Mouse (Mus musculus) midbrain, embryonic 10.5 days (tissue): Measurements from ENCODE around the gene Dnal1. TPM values are rescaled to one million over a fixed set of nuclear protein-coding genes. Genes with fewer than 3 reads are reported as not detected.
"Not testable (repeated sequence)": the region's sequence is repeated elsewhere in the genome, so short reads cannot be mapped to it uniquely, and the experiment has no call there.

Source experiments
- DNase-seq: peaks from one replicate; pipeline ENCODE4 v3.0.0-alpha.2; 2017; ENCODE audit warnings: low spot score
- H3K27ac ChIP-seq: fragments of 300-500 bp; sonication (generic); replicated peaks from 2 replicates; pipeline ENCODE4 v1.5.1; 2016; ENCODE audit warnings: mild to moderate bottlenecking
- H3K27me3 ChIP-seq: fragments of 300-500 bp; sonication (generic); 2 replicates; pipeline ENCODE4 v1.6.1; 2016; ENCODE audit warnings: low read depth, mild to moderate bottlenecking; ENCODE audit not compliant: poor library complexity, severe bottlenecking
- H3K36me3 ChIP-seq: fragments of 300-500 bp; sonication (generic); 2 replicates; pipeline ENCODE4 v1.6.1; 2016; ENCODE audit warnings: mild to moderate bottlenecking, moderate library complexity
- H3K4me1 ChIP-seq: fragments of 300-500 bp; sonication (generic); 2 replicates; pipeline ENCODE4 v1.6.1; 2016
- H3K4me3 ChIP-seq: fragments of 300-500 bp; sonication (generic); 2 replicates; pipeline ENCODE4 v1.5.1; 2016; ENCODE audit warnings: mild to moderate bottlenecking, moderate library complexity
- H3K9me3 ChIP-seq: fragments of 300-500 bp; sonication (generic); replicated peaks from 2 replicates; pipeline ENCODE4 v1.6.1; 2016; ENCODE audit warnings: mild to moderate bottlenecking
- WGBS: fragments of 180-500 bp; shearing (Covaris S2); methylation state at CpG from one replicate; pipeline ENCODE4 v1.1.7; 2016; 5-methylcytosine and 5-hydroxymethylcytosine counted together
- polyA plus RNA-seq: library from polyadenylated mRNA; unstranded; fragments of >200 nt; fragmentation: Nextera tagmentation; extraction: Ambion mirVana; gene quantifications from 2 replicates; pipeline ENCODE4 v1.2.1, GENCODE M21; 2016

Gene Dnal1
- polyA plus RNA-seq, 1 experiment from 2014 or later = 3.6 TPM

- Histone ChIP-seq H3K27me3 (peaks cover 24% of the 10 kb centered on the region), H3K27ac (peak within 1 kb of the TSS; percentile 82), H3K4me3 (peak within 1 kb of the TSS; percentile 63)
- WGBS = under 1% methylated on average over 80 of the region's 80 CpGs
- not testable (repeated sequence) for H3K4me1 ChIP-seq, H3K9me3 ChIP-seq, H3K36me3 ChIP-seq
- DNase-seq = peak; percentile 65
These were observed 13.3 kb upstream of the Dnal1 start, which contains the start of gene Acot6 for GRCm38 (mm10) chr12:84100604-84101492. Acot6 (plus strand) TSS chr12:84100654.

GRCm38 (mm10) chr12:84101493-84101845 is 12.7 kb upstream of the Dnal1 start:
- no peak overlapping the region; the same call in 1 of the 2 replicates for H3K27ac ChIP-seq

GRCm38 (mm10) chr12:84107012-84107411 is 7.2 kb upstream of the Dnal1 start:
- no peak for DNase-seq

More at GRCm38 (mm10) chr12:84101493-84101845, 12.7 kb upstream of the Dnal1 start:
- Histone ChIP-seq H3K4me3 (peak overlapping the region; percentile 63), H3K27me3 (peaks cover 24% of the 10 kb centered on the region), H3K9me3 (no peaks in the 10 kb centered on the region), H3K36me3 (no peaks in the 10 kb centered on the region), H3K4me1 (peaks cover 9% of the 10 kb centered on the region)
- 65% methylated on average over 2 of the region's 2 CpGs for WGBS
- DNase-seq = no peak

GRCm38 (mm10) chr12:84107692-84108091 is 6.5 kb upstream of the Dnal1 start:
- DNase-seq = no peak
- Histone ChIP-seq H3K4me1 (no peaks in the 10 kb centered on the region), H3K4me3 (no peak overlapping the region), H3K27ac (no peak overlapping the region), H3K36me3 (no peaks in the 10 kb centered on the region), H3K27me3 (no peaks in the 10 kb centered on the region), H3K9me3 (no peaks in the 10 kb centered on the region)
- 83% methylated on average over 1 of the region's 1 CpGs for WGBS

More at GRCm38 (mm10) chr12:84107012-84107411, 7.2 kb upstream of the Dnal1 start:
- Histone ChIP-seq H3K36me3 (no peaks in the 10 kb centered on the region), H3K4me1 (no peaks in the 10 kb centered on the region), H3K4me3 (no peak overlapping the region), H3K27ac (no peak overlapping the region), H3K27me3 (peaks cover 5% of the 10 kb centered on the region), H3K9me3 (no peaks in the 10 kb centered on the region)
- WGBS = 79% methylated on average over 3 of the region's 3 CpGs

- H3K4me1 ChIP-seq = peaks cover 6% of the 10 kb centered on the region
- H3K9me3 ChIP-seq = no peaks in the 10 kb centered on the region
- 72% methylated on average over 1 of the region's 1 CpGs for WGBS
- no peak overlapping the region for H3K27ac ChIP-seq
- H3K36me3 ChIP-seq = no peaks in the 10 kb centered on the region
- no peaks in the 10 kb centered on the region for H3K27me3 ChIP-seq
- no peak overlapping the region for H3K4me3 ChIP-seq
- no peak for DNase-seq
These were observed 4.2 kb upstream of the Dnal1 start for GRCm38 (mm10) chr12:84109924-84110323.

- Histone ChIP-seq H3K36me3 (no peaks in the 10 kb centered on the region), H3K9me3 (no peaks in the 10 kb centered on the region), H3K4me3 (no peak overlapping the region), H3K27me3 (no peaks in the 10 kb centered on the region), H3K27ac (no peak overlapping the region), H3K4me1 (peaks cover 13% of the 10 kb centered on the region)
- 93% methylated on average over 4 of the region's 4 CpGs for WGBS
- DNase-seq = no peak
These were observed 3.4 kb upstream of the Dnal1 start for GRCm38 (mm10) chr12:84110814-84111213.

- H3K4me1 ChIP-seq = peaks cover 13% of the 10 kb centered on the region
- no peaks in the 10 kb centered on the region for H3K36me3 ChIP-seq
- H3K27me3 ChIP-seq = no peaks in the 10 kb centered on the region
- H3K27ac ChIP-seq = peak overlapping the region; percentile 85; the same call in 1 of the 2 replicates
- no peak for DNase-seq
- no peaks in the 10 kb centered on the region for H3K9me3 ChIP-seq
- 53% methylated on average over 6 of the region's 6 CpGs for WGBS
- peak overlapping the region; percentile 78 for H3K4me3 ChIP-seq
These were observed 490 bp upstream of the Dnal1 start for GRCm38 (mm10) chr12:84113676-84114075.

GRCm38 (mm10) chr12:84119584-84119983 is 5.4 kb downstream of the Dnal1 start:
- peaks cover 11% of the 10 kb centered on the region for H3K4me1 ChIP-seq
- H3K9me3 ChIP-seq = no peaks in the 10 kb centered on the region
- no peaks in the 10 kb centered on the region for H3K36me3 ChIP-seq
- DNase-seq = no peak
- no peak overlapping the region for H3K27ac ChIP-seq
- no peak overlapping the region for H3K4me3 ChIP-seq
- 98% methylated on average over 5 of the region's 5 CpGs for WGBS
- H3K27me3 ChIP-seq = no peaks in the 10 kb centered on the region

- Histone ChIP-seq H3K9me3 (no peaks in the 10 kb centered on the region), H3K4me1 (no peaks in the 10 kb centered on the region), H3K27me3 (no peaks in the 10 kb centered on the region), H3K27ac (no peak overlapping the region), H3K36me3 (peaks cover 24% of the 10 kb centered on the region), H3K4me3 (no peak overlapping the region)
- DNase-seq = no peak
- whole genome bisulfite sequencing = 89% methylated on average over 12 of the region's 12 CpGs
These were observed 11.7 kb downstream of the Dnal1 start for GRCm38 (mm10) chr12:84125892-84126291.

- Histone ChIP-seq H3K27me3 (no peaks in the 10 kb centered on the region), H3K27ac (no peak overlapping the region), H3K36me3 (peaks cover 30% of the 10 kb centered on the region), H3K4me3 (no peak overlapping the region), H3K9me3 (no peaks in the 10 kb centered on the region), H3K4me1 (no peaks in the 10 kb centered on the region)
- 86% methylated on average over 2 of the region's 2 CpGs for WGBS
- no peak for DNase-seq
These were observed 12.7 kb downstream of the Dnal1 start for GRCm38 (mm10) chr12:84126899-84127298.

GRCm38 (mm10) chr12:84128576-84128975 is 14.4 kb downstream of the Dnal1 start:
- Histone ChIP-seq H3K27ac (no peak overlapping the region), H3K4me1 (no peaks in the 10 kb centered on the region), H3K27me3 (no peaks in the 10 kb centered on the region), H3K36me3 (peaks cover 36% of the 10 kb centered on the region), H3K4me3 (no peak overlapping the region), H3K9me3 (no peaks in the 10 kb centered on the region)
- DNase-seq = no peak
- 90% methylated on average over 6 of the region's 6 CpGs for WGBS

GRCm38 (mm10) chr12:84129931-84130330 is 15.8 kb downstream of the Dnal1 start:
- Histone ChIP-seq H3K4me1 (no peaks in the 10 kb centered on the region), H3K9me3 (no peaks in the 10 kb centered on the region), H3K36me3 (peaks cover 36% of the 10 kb centered on the region), H3K27ac (no peak overlapping the region), H3K4me3 (no peak overlapping the region), H3K27me3 (no peaks in the 10 kb centered on the region)
- DNase-seq = no peak
- 93% methylated on average over 8 of the region's 8 CpGs for WGBS

- Histone ChIP-seq H3K4me3 (no peak overlapping the region), H3K36me3 (peaks cover 55% of the 10 kb centered on the region), H3K9me3 (no peaks in the 10 kb centered on the region), H3K27ac (no peak overlapping the region), H3K4me1 (no peaks in the 10 kb centered on the region), H3K27me3 (no peaks in the 10 kb centered on the region)
- no peak for DNase-seq
- 61% methylated on average over 3 of the region's 3 CpGs for WGBS
These were observed 18.1 kb downstream of the Dnal1 start for GRCm38 (mm10) chr12:84132265-84132664.
